Mouse (Mus musculus): ENCODE results near the gene Vac14.

Vac14 gene

DNA sequence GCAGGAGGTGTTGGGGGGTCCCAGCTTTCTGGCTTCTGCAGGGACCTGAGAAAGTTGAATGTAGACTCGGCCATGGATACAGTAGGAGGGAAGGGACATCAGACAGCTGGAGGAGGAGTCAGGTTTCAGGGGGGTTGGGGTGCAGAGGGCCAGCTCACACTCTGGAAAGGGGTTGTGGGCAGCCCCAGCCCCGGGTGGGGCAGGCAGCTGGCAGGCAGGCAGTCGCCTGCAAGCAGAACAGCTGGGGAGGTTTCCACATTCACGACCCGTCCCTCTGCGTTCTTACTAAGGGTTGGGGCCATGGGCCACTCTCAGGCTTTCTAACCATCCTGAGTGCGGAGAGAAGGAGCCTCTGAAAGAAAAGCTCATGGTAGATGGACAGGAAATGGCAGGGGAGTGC lies 98.7 kb downstream of the Vac14 start:
- no peak for DNase-seq (ENCODE audit: low spot score)

DNA sequence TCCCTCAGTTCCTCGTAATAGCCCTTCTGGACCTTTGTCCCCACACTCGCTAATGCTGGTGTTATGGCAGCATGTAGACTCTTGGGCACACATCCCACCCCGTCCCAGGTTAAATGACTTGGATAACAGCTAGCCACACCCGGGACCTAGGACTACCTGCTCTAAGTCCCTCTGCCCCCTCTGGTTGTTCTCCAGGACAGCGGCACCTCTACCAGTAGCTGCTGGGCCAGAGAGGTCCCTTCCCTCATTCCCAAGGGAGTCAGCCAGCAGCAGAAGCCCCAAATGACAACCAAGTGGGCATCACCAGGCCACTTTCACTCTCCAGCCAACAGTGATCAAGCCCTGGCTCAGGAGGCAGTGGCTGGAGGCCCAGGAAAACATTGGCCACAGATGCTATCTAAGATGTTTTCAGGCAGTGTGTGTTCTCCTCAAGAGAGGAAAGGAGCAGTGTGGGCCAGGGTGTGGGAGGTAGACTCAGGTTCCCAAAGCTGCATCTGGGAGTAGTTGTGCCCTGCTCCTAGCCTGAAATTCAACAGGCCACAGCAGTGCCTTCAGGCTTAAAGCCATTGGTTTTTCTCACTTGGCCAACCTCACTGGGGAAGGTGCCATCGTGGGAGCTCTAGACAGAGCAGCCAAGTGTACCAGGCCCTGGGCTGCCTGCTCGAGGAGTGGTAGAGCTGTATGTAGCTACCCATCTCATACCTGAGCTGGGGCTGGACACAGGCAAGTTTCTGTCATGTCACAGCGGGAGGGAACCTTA lies 100.0 kb downstream of the Vac14 start:
- DNase-seq (ENCODE audit: low spot score), result no peak

DNA sequence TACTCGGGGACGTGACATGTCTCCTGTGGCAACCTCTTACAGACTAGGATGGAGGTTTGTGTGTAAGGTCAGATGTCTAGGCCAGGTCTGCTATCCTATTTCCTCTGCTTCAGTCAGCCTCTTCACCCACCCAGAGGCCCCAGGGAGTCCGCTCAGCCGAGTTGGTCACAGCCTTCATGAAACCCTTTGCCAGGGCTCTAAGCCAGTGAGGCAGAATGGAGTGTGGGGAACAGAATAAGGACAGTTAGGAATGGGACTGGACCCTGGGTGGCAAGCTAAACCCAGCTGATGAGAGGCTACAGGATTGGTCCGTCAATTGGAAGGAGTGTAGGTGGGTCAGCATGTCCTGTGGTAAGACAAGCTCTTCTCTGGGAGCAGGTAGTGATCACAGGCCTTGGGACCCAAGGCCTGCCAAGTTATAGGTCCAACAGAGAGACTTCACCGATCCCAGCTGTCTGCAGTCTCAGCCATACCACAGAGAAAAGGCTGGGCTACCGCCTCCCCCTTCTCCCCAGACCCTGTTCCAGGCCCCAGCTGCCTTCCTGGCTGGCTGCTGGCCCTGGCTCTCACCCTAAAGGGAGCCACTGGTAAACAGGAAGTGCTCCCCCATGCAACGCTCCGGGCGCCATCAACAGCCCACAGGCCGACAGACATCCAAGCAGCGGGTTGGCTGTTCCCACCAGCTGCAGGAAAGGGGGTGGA lies 100.7 kb downstream of the Vac14 start:
- no peak for DNase-seq (ENCODE audit: low spot score)

DNA sequence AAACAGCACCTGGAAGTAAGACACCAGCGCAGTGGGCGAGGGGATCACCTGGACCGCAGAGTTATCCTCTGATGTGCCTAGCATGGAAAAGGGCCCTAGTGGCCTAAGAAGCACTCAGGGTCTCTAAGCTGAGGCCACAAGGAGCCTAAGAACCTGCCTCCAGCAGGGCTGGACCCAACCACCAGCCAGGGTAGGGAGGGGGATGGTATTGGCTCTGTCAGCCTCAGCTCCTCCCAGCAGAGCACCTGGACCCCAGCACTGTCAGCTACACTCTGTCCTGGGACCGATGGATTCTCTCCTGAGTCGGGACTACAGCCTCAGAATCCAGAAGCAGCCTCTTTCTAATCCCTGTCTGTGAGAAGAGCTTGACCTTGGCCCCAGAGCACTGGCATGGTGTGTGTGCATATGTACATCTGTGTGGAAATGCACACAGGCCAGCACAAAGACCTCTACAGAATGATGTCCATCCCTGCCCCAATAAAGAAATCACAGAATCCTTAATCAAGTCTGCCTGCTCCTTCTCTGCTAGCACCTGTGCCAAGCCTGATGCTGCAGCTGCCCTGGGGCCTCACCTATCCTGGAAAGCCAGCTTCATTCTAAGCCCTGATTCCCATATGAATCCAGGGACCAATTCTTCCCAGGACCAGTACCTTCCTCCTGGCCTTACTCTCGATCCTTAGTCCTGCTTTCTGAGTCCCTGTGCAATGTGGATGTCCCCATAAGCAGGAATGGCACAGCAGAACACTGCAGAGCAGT lies 101.7 kb downstream of the Vac14 start:
- DNase-seq (ENCODE audit: low spot score), result no peak

DNA sequence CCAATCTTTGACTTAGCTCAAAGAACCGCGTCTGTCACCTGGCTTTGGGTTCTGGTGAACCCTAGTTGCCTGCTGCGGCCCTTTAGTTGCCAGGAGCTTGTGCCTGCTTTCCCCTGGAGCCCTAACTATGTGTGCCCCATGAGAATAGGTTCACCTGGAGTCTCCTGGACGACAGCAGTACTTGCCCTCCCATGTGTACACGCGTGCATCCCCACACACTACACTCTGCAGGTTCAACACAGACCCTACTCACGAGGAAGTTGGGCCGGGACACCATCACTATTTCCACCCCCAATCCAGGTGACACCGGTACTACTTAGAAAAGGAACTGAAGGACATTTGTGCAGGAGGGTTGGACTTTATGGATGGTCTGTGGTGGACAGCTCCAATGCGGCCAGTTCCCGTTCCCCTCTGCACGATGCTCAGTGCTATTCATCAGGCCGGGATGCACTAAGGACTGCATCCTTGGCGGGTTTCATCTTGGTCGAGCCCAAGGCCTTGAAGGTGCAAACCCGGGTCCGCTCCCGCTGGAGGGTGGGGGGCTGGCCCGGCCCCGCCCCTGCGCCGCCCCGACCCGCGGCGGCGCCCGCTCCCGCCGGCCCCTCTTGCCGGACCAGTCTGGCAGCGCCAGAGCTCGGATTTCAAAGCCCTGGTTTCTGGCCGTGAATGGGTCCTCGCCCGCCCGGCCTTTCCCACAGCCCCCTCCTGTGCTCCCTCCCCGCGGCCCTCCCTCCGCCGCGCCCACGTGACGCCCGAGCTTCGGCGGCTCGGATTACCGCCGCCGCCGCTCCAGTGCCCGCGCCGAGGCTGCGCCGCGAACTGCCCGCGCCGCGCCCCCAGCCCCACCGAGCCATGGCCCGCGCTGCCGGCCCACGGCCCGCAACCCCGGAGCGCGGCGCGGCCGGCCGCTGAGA lies 102.6 kb downstream of the Vac14 start, which contains the start of gene Mtss1l:
TSS of gene Mtss1l (plus strand) at position 792 of the 914 bp plus-strand sequence.
- DNase-seq (ENCODE audit: low spot score), result peak; percentile 65

DNA sequence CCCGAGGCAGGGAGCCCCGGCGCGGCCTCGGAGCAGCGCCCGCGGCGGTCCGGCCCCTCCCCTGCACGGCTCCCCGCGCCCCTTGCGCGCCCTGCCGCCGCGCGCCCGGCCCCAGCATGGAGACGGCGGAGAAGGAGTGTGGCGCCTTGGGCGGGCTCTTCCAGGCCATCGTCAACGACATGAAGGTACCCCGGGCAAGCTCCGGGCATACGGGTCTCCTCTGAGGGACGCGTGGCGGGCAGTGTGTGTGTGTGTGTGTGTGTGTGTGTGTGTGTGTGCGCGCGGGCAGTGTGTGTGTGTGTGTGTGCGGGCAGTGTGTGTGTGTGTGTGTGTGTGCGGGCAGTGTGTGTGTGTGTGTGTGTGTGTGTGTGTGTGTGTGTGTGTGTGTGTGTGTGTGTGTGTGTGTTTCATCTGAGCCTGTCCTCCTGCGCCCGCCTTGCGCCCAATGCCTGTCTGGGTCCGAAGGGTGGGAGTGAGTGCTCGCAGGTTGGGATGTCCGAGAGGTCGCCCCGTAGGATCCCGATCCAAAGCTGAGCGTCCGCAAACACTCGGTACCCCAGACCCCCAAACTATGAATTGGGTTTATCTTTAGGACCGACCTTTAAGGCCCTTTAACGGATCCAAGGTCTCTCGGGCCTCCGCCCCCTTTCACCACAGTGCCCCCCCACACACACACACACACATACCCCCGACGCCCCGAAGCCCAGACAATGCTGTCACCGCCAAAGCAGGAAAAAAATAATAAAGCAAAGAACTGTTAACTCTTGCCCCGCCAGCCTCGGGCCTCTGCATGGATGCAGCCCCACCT lies 103.4 kb downstream of the Vac14 start:
- peak; percentile 47 for DNase-seq (ENCODE audit: low spot score)

DNA sequence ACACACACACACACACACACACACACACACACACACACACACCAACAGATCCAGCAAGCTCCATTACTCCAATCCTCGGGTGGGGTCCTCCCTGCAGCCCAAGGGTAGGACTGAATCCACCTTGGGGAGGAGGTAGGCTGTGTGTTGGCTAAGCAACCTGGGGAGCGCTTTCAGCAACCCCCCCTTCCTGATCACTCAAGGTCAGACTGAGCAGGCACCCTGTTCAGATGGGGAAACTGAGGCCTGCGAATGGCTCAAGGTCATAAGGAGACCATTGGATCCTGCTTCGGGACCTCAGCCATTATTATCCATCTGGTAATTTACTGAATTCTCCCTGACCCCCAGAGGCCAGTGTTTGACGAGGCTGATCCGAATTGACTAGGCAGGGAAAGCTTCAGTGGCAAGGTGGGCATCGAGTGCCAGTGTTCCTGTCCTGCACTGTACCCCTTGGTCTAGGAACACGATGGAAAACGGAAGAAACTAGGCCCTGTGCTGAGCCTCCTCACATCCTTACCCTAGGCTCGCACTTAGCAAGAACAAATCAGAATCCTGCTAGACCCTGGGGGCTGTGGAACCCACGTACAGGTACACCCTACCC lies 104.1 kb downstream of the Vac14 start:
- DNase-seq (ENCODE audit: low spot score), result no peak

DNA sequence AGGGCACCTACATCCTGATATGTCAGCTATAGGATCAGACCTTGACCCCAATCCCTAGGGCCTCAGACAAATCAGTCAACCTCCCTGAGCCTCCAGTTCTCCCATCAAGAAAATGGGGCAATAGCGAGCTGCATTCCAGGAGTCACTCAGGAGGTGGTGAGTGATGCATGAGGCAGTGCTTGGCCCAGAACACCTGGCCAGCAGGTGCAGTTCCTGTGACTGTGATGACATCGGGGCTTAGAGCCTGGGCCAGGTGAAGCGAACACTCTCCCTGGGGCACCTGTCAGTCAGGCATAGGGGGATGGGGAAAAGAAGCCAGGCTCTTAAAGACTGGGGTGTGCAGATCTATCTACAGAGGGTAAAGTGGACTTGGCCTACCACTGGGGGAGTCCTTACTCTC lies 106.1 kb downstream of the Vac14 start:
- no peak for DNase-seq (ENCODE audit: low spot score)

DNA sequence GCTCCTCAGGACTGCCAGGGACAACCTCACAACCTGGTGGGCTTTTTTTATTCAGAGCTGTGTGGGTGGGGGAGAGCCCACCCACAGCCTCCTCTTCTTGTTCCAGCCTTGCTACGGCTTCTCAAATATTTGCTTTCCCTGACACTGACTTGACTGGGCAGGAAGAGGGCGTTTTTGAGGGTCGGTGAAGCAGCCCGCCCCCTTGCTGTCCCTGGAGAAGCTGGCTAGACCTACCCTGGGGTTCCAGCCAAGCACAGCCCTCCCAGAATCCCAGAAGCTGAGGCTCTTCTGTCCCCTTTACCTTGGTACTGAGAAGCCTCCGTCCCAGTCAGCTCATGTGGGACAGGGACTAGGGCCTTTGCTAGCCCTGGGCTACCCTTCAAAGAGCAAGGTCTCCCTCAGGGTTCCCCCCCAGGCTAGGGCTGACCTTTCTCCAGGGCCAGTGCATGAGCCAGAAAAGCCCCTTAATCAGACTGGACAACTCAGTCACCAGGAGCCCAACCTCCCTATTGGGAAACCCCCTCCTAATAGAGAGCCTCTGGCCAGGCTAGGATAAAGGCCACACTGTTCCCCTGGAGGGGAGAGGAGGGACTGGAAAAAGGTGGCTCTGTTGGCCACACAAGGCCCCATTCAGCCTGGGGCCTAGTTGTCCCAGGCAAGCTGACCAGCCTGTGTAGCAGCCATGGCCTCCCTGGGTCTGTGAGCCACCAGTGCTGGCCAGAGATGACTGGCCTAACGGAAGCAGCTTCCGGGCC lies 106.9 kb downstream of the Vac14 start:
- no peak for DNase-seq (ENCODE audit: low spot score)

DNA sequence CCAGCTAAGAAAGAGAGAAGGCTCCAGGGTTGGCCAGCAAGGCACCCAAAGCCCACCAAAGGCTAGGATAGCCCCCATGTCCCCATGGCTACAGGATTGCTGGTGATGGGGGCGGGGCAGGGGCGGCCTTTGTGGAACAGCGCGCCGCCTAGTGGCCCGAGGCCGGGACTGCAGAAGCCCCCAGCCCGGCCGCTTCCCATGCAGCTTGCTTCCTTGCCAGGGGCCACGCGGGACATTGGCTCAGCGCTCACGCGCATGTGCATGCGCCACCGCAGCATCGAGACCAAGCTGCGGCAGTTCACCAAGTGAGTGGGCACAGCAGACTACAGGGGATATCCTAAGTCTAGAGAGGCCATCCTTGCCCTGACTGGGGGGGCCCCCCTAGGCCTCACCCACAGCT lies 108.5 kb downstream of the Vac14 start:
- peak; percentile 34 for DNase-seq (ENCODE audit: low spot score)

DNA sequence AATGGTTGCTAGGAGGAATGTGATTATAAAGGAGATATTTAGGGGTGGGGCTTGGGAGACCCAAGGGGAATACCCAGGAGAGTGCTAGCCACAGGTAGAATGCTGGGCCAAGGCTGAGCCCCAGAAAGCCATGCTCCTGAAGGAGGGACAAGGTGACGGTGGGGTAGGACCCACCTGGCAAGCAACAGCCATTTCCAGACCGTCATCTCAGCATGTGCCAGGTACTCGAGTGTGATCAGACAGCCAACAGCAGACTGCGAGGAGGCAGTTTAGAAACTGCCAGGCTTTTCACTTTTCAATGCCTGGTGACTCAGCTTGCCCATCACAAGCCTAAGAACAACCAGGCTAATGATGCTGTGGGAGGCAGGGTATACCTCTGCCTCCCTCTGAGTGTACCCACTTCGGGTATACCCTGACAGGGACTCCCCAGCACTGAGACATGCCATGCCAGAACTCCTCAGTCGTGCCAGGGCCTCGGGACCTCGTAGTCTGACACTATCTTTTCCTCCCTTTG lies 113.0 kb downstream of the Vac14 start:
- DNase-seq (ENCODE audit: low spot score), result no peak

DNA sequence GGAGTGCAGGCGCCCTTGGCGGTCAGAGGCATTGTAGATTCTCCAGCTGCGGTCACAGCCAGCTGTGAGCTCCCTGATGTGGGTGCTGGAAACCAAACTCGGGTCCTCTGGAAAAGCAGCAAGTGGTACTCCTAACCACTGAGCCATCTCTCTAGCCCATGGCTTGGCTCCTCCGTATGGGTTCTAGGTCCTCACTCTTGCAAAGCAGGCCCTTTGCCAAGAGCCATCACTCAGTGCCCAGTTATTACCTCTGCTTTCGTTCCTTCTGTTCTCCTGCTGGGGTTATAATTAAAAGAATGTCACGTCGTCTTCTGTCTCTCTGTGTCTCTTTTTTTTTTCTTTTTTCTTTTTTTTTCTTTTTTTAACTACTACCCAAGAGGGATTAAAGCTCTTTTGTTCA lies 114.7 kb downstream of the Vac14 start:
- no peak for DNase-seq (ENCODE audit: low spot score)

DNA sequence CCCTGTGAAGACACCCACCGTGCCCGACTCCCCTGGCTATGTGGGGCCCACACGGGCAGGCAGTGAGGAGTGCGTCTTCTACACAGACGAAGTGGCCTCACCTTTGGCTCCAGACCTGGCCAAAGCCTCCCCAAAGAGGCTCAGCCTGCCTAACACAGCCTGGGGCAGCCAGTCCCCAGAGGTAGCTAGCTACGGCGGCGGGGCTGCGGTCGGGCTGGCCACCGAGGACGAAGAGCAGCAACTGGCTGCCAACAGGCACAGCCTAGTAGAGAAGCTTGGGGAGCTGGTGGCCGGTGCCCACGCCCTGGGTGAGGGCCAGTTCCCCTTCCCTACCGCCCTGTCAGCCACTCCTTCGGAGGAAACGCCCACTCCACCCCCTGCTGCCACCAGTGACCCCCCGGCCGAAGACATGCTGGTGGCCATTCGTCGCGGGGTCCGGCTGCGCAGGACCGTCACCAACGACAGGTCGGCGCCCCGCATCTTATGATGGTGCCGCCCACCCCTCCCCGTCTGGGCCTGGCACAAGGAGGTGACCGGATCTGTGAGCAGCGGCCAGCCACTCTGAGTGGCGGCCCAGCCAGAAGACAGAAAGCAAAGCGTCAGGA lies 120.3 kb downstream of the Vac14 start:
- no peak for DNase-seq (ENCODE audit: low spot score)

DNA sequence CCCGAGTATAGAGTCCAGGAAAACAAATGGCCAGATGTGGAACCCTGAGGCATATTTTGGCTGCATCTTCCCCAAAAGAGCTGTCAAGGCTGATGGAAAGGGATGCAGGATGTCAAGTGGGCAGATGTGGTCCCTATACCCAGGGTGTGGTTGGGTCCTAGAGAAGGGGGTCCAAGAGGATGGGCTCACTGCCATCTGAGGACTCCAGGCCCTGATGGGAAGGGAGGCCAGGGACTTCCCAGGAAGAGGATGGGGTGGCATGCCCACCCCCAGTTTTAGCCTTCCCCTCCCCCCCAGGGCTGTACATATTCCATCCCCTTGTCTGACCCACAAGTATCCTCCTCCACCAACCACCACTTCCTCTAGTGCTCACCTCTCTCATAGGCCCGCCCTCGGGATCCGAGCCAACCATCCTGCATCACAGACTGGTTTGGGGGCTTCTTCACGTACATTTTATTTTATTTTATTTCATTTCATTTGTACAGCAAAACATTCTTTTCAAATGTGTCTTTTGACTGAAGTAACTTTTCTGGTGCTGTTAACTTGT lies 122.3 kb downstream of the Vac14 start:
- no peak for DNase-seq (ENCODE audit: low spot score)

DNA sequence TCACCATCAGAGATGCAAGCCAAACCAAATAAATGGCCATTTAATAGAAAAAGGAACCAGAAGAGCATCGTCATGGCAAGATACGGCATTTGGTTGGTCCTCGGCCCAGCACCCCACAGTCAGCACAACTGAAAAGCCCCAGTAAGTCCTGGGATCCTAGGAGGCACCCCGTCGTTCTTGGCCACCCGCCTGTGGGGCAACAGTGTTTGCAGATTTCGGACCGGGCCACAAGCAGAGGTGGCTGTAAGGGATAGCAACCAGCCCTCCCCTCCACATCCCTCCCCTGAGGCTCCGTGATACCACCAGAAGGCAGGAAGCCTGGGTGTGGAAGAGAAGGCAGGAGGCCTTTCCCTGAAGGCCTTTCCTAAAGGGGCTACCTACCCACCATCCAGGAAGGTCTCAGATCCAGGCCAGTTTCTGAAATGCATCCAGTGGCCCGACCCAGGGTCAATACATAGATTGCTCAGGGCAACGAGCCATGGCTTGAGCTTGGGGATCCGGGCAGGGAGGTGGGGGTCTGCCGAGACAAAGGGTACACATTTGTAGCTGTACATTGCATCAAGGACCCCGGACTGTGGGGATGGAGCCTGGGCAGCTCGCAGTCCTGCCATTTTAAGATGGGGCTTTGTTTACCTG lies 123.5 kb downstream of the Vac14 start:
- no peak for DNase-seq (ENCODE audit: low spot score)

DNA sequence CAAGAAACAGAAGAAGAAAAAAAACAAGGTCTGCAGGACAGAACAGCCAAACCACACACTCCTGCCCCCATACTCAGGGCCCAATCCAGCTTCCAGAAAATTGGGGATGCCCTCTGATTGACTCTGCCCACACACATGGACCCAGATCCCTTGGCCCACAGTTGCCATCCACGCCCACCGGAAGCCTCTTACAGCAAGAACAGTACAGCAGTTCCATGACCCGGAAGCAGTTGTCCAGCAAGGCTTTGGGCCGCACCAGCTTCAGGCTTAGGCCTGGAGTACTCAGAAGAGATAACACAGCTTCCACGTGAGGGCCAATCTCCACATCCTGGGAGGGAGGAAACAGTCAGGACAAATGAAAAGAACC lies 124.0 kb downstream of the Vac14 start:
- DNase-seq (ENCODE audit: low spot score), result no peak

DNA sequence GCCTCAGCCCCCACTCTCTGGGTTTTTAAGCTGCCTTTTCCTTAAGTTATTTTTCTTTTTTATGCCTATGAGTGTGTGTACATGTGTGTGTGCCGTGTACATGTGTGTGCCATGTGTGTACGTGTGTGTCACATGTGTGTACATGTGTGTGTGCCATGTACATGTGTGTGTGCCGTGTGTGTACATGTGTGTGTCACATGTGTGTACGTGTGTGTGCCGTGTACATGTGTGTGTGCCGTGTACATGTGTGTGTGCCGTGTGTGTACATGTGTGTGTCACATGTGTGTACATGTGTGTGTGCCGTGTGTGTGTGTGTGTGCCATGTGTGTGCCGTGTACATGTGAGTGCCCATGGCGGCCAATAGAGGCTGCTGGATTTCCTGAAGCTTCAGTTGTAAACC lies 126.8 kb downstream of the Vac14 start:
- no peak for DNase-seq (ENCODE audit: low spot score)

DNA sequence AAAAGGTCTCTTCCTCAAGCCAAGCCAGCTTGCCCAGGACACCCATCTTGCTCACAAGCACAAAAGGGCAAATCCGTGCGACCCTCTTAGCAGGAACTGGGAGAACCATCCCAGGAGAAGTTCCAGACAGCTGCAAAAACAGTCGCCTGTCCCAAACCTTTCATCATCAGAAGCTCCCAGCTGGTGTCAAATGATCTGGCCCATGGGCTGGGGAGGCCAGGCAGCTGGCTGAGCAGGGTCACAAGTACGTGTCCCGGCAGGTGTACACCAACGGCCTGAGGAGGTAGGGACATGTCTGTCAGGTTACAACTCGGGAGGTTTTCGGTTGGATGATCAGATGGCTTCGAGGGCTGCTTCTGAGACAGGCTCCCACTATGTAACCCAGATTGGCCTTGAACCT lies 128.3 kb downstream of the Vac14 start:
- no peak for DNase-seq (ENCODE audit: low spot score)
